Mouse (Mus musculus) midbrain, postnatal 0 days (tissue): ENCODE data around the gene Mis18a. TPM values are rescaled to one million over a fixed set of nuclear protein-coding genes. Genes with fewer than 3 reads are reported as not detected.
A peak's percentile ranks its signal among the peaks of the same experiment; 100 is the strongest.

Experiments used
- ATAC-seq: fragments of 200-750 bp; cut with Nextera tagmentation; 2 replicates; pipeline ENCODE4 v1.8.0; 2017; ENCODE audit warnings: moderate number of reproducible peaks, mild to moderate bottlenecking, moderate TSS enrichment, moderate library complexity; ENCODE audit not compliant: low FRiP score
- DNase-seq: peaks from one replicate; pipeline ENCODE4 v3.0.0-alpha.2; 2015; ENCODE audit warnings: low spot score
- H3K27ac ChIP-seq: fragments of 300-500 bp; sonication (generic); 2 replicates; pipeline ENCODE4 v1.5.1; 2014; ENCODE audit warnings: low read depth, mild to moderate bottlenecking, low read length, mixed read lengths
- H3K27me3 ChIP-seq: fragments of 300-500 bp; sonication (generic); 2 replicates; pipeline ENCODE4 v1.6.1; 2014; ENCODE audit warnings: low read length, control low read depth, mixed read lengths; ENCODE audit not compliant: insufficient read depth
- H3K36me3 ChIP-seq: fragments of 300-500 bp; sonication (generic); 2 replicates; pipeline ENCODE4 v1.6.1; 2014; ENCODE audit warnings: low read length, control low read depth, mixed read lengths; ENCODE audit not compliant: insufficient read depth
- H3K4me1 ChIP-seq: fragments of 300-500 bp; sonication (generic); 2 replicates; pipeline ENCODE4 v1.6.1; 2014; ENCODE audit warnings: mild to moderate bottlenecking, control low read depth, antibody characterized with exemption, low read length, mixed read lengths; ENCODE audit not compliant: insufficient read depth
- H3K4me2 ChIP-seq: fragments of 300-500 bp; sonication (generic); 2 replicates; pipeline ENCODE4 v1.6.1; 2014; ENCODE audit warnings: low read depth, mild to moderate bottlenecking, low read length, mixed read lengths; ENCODE audit not compliant: poor library complexity, severe bottlenecking
- H3K4me3 ChIP-seq: fragments of 300-500 bp; sonication (generic); 2 replicates; pipeline ENCODE4 v1.5.1; 2014; ENCODE audit warnings: low read depth, mild to moderate bottlenecking, low read length, moderate library complexity
- H3K9ac ChIP-seq: fragments of 300-500 bp; sonication (generic); replicated peaks from 2 replicates; pipeline ENCODE4 v1.6.1; 2014; ENCODE audit warnings: mild to moderate bottlenecking, low read length, moderate library complexity, mixed read lengths; ENCODE audit not compliant: poor library complexity, severe bottlenecking
- H3K9me3 ChIP-seq: fragments of 300-500 bp; sonication (generic); 2 replicates; pipeline ENCODE4 v1.6.1; 2016; ENCODE audit warnings: low read length, control low read depth
- CTCF ChIP-seq: IDR thresholded peaks from 2 replicates; pipeline ENCODE4 v1.5.1; 2016; ENCODE audit warnings: antibody characterized with exemption, mild to moderate bottlenecking
- WGBS: fragments of 180-500 bp; shearing (Covaris S2); extraction: QIAGEN DNeasy Blood & Tissue Kit; methylation state at CpG from one replicate; pipeline ENCODE4 v1.1.7; 2014; 5-methylcytosine and 5-hydroxymethylcytosine counted together
- polyA plus RNA-seq: library from polyadenylated mRNA; unstranded; fragments of >200 nt; fragmentation: Nextera tagmentation; extraction: Ambion mirVana; gene quantifications from 2 replicates; pipeline ENCODE4 v1.2.1, GENCODE M21; 2015
- total RNA-seq: library from RNA; depleted of rRNA; stranded (reverse); fragments of >200 nt; gene quantifications from 2 replicates; pipeline ENCODE4 v1.2.3, GENCODE M21; 2014; rRNA removed

Gene Mis18a
- total RNA-seq (13.8 and 19.6 TPM in 2 replicates), polyA plus RNA-seq (23.6 and 24.9 TPM in 2 replicates)

DNA sequence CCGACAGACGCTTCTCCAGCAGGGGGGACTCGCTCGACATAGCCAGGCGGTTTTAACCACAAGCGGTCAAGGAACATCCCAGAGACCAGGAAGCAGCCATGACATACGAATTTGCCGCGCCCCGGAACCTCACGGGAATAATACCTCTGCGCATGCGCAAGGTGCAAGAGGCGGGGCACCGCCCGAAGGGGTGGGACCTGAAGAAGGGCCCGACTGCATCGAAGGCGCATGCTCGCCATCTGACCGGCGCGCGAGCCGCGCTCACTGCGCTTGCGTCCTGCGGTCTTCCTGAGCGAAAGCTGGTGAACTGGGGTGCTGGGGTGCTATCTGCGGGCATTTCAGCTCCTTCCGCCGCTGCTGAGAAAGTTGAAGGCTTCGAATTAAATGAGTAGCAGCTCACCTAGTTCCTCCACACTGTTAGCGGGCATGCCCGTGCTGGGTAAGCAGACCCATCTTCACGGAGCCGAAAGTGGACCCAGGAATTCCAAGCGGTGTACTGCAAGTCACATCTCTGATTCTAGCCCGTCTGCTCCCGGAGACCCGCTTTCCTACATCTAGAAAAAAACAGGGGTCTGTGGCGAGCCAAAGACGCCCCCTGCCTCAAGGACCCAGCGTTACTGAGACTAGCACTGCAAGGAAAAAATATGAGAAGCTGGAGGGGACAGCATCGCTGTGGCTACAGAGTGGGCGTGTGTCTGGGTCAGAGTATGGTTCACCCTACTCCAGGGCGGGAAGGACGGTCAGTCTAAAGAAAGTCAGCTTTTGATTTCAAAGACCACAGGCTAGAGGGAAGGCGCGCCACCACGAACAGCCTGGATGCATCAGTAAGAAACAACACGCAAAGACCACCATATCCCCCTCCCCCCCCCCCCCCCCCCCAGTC lies at the start of gene Mis18a:
Mis18a (minus strand) TSS at position 172 of the 883 bp plus-strand sequence.
- no peaks in the 10 kb centered on the region for H3K36me3 ChIP-seq
- H3K9me3 ChIP-seq = peaks cover 3% of the 10 kb centered on the region; the same call in 1 of the 2 replicates
- H3K27ac ChIP-seq = 0 out of 2 replicates have a peak within 1 kb of the TSS, but pooled peaks have one; percentile 58
- WGBS = under 1% methylated on average over 53 of the region's 53 CpGs
- no peaks in the 10 kb centered on the region for H3K27me3 ChIP-seq
- peaks cover 3% of the 10 kb centered on the region; the same call in 1 of the 2 replicates for H3K4me1 ChIP-seq
- DNase-seq = peak; percentile 97
- peak within 1 kb of the TSS; percentile 96 for H3K4me2 ChIP-seq
- H3K9ac ChIP-seq = peak within 1 kb of the TSS; percentile 37
- peak; percentile 43 for TF ChIP-seq CTCF
- ATAC-seq = peak; percentile 92
- peak within 1 kb of the TSS; percentile 82 for H3K4me3 ChIP-seq

- H3K36me3 ChIP-seq = peaks cover 93% of the 10 kb centered on the region
- TF ChIP-seq CTCF = no peak
- no peak overlapping the region for H3K4me3 ChIP-seq
- H3K9ac ChIP-seq = no peak overlapping the region
- H3K9me3 ChIP-seq = no peaks in the 10 kb centered on the region
- no peak overlapping the region for H3K27ac ChIP-seq
- ATAC-seq (no peak), DNase-seq (no peak)
- no peaks in the 10 kb centered on the region for H3K4me1 ChIP-seq
- H3K4me2 ChIP-seq = no peak overlapping the region
- 88% methylated on average over 10 of the region's 10 CpGs for WGBS
- no peaks in the 10 kb centered on the region for H3K27me3 ChIP-seq
Observed at GRCm38 (mm10) chr16:90775946-90776520, 48.8 kb upstream of the Mis18a start.

GRCm38 (mm10) chr16:90774646-90775045 lies 47.4 kb upstream of the Mis18a start:
- H3K4me3 ChIP-seq = no peak overlapping the region
- H3K27ac ChIP-seq = no peak overlapping the region
- ATAC-seq (no peak), DNase-seq (no peak)
- H3K4me1 ChIP-seq = no peaks in the 10 kb centered on the region
- no peak for TF ChIP-seq CTCF
- no peak overlapping the region for H3K9ac ChIP-seq
- H3K27me3 ChIP-seq = no peaks in the 10 kb centered on the region
- WGBS = 94% methylated on average over 6 of the region's 6 CpGs
- peaks cover 90% of the 10 kb centered on the region for H3K36me3 ChIP-seq
- H3K9me3 ChIP-seq = no peaks in the 10 kb centered on the region
- no peak overlapping the region for H3K4me2 ChIP-seq

DNA sequence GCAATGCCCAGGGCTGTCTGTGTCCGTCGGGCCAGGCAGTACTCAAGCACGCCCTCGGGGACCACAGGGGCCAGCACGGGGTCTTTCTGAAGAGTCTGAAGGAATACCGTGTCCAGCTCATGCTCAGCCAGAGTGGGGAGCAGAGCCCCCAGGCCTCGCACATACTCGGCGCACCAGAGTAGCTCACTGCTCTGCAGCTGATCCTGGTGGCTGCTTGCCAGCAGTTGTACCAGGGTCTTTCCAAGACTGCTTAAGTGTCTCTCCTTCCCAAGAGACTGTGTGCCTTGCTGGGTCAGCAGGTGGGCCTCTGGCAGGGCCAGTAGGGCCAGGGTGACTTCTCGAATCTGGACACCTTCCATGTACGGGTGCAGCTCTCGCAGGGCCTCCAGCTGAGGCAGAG lies 47.0 kb upstream of the Mis18a start:
- Histone ChIP-seq H3K27me3 (no peaks in the 10 kb centered on the region), H3K4me2 (no peak overlapping the region), H3K9me3 (no peaks in the 10 kb centered on the region), H3K4me3 (no peak overlapping the region), H3K4me1 (no peaks in the 10 kb centered on the region), H3K9ac (no peak overlapping the region), H3K27ac (no peak overlapping the region), H3K36me3 (peaks cover 90% of the 10 kb centered on the region)
- WGBS = 94% methylated on average over 12 of the region's 12 CpGs
- DNase-seq = no peak
- no peak for TF ChIP-seq CTCF
- no peak for ATAC-seq

- no peak overlapping the region for H3K4me2 ChIP-seq
- TF ChIP-seq CTCF = no peak
- no peak overlapping the region for H3K4me3 ChIP-seq
- no peak overlapping the region for H3K9ac ChIP-seq
- no peak overlapping the region for H3K27ac ChIP-seq
- no peaks in the 10 kb centered on the region for H3K9me3 ChIP-seq
- ATAC-seq (no peak), DNase-seq (no peak)
- peaks cover 67% of the 10 kb centered on the region for H3K36me3 ChIP-seq
- no peaks in the 10 kb centered on the region for H3K27me3 ChIP-seq
- H3K4me1 ChIP-seq = no peaks in the 10 kb centered on the region
- 91% methylated on average over 15 of the region's 15 CpGs for WGBS
Observed at GRCm38 (mm10) chr16:90766919-90767454, 39.8 kb upstream of the Mis18a start.
